Comparison of ENCODE assay signal across 27 mouse cellular contexts in genomic region chr11:115642705-115643104, GRCm38 (mm10).
"Had no signal": no experiment of that assay in that cellular context is flagged by ENCODE, and none has a peak within 500 bp of the region (broad histone marks: within the 10 kb centered on the region; RNA-seq: fewer than 3 reads in every experiment).

No protein-coding gene starts in this region.

- DNase-seq: gastrocnemius, adult 2 months; gastrocnemius, postnatal 10 days; gastrocnemius, postnatal 25 days; heart, adult 18-20 months; heart, postnatal 10 days; heart, postnatal 4 days; kidney, adult 18-20 months; kidney, adult 9 months; kidney, postnatal 14 days; kidney, postnatal 36 days; layer of hippocampus, adult 9-11 months; layer of hippocampus, postnatal 36 days; liver; liver, embryonic 13.5 days had no signal

- H3K9ac ChIP-seq: heart, embryonic 12.5 days; hindbrain, embryonic 12.5 days; hindbrain, embryonic 14.5 days; intestine, embryonic 15.5 days; kidney, embryonic 15.5 days; limb, embryonic 12.5 days; liver, embryonic 13.5 days had no signal

- H3K27me3 ChIP-seq: heart, embryonic 12.5 days; hindbrain, embryonic 12.5 days; intestine, embryonic 15.5 days; kidney, embryonic 15.5 days; limb, embryonic 12.5 days; liver, embryonic 13.5 days had no signal

- H3K4me3 ChIP-seq: gastrocnemius, adult 2 months; heart, embryonic 10.5 days; heart, embryonic 12.5 days; hindbrain, embryonic 10.5 days; hindbrain, embryonic 12.5 days; intestine, embryonic 15.5 days; kidney, embryonic 15.5 days; limb, embryonic 10.5 days; limb, embryonic 12.5 days; liver, embryonic 13.5 days had no signal

- H3K4me1 ChIP-seq: heart, embryonic 12.5 days; hindbrain, embryonic 12.5 days; limb, embryonic 12.5 days had no signal

- H3K27ac ChIP-seq: gastrocnemius, adult 2 months; heart, embryonic 10.5 days; hindbrain, embryonic 10.5 days; hindbrain, embryonic 12.5 days; hindbrain, embryonic 14.5 days; intestine, embryonic 15.5 days; kidney, embryonic 15.5 days; limb, embryonic 10.5 days; limb, embryonic 12.5 days; liver, embryonic 13.5 days had no signal

- ATAC-seq: hindbrain, embryonic 16.5 days; inflammation-experienced regulatory T-cells, adult 6 months; intestine, embryonic 15.5 days; intestine, postnatal 0 days had no signal

- H3K4me2 ChIP-seq: heart, embryonic 12.5 days; hindbrain, embryonic 12.5 days; hindbrain, embryonic 14.5 days; intestine, embryonic 15.5 days; kidney, embryonic 15.5 days; limb, embryonic 12.5 days; liver, embryonic 11.5 days; liver, embryonic 13.5 days had no signal

- H3K9me3 ChIP-seq: heart, embryonic 10.5 days; heart, embryonic 12.5 days; hindbrain, embryonic 10.5 days; hindbrain, embryonic 12.5 days; intestine, embryonic 15.5 days; kidney, embryonic 15.5 days; limb, embryonic 10.5 days; limb, embryonic 12.5 days; liver, embryonic 13.5 days had no signal
